Mouse (Mus musculus) telencephalon, adult 2 months (tissue): ENCODE data around the gene Esp22.
"Not testable (repeated sequence)": the region's sequence is repeated elsewhere in the genome, so short reads cannot be mapped to it uniquely, and the experiment has no call there.

Experiments
- DNase-seq: peaks from one replicate; pipeline ENCODE4 v3.0.0-alpha.2; 2011; ENCODE audit warnings: low read depth, low spot score

Gene Esp22

GRCm38 (mm10) chr17:39095034-39095433, at the start of gene Esp22:
Gene Esp22 (plus strand): TSS chr17:39095334.
- DNase-seq = no peak

- DNase-seq = no peak
Observed at GRCm38 (mm10) chr17:39063641-39064040, 31.5 kb upstream of the Esp22 start.

- DNase-seq = no peak
Observed at GRCm38 (mm10) chr17:39076937-39077336, 18.2 kb upstream of the Esp22 start, which contains the start of gene Esp23. Gene Esp23 (minus strand): TSS chr17:39077037.

GRCm38 (mm10) chr17:39107126-39107525, 12.0 kb downstream of the Esp22 start:
- DNase-seq = not testable (repeated sequence)

GRCm38 (mm10) chr17:39129156-39129555, 34.0 kb downstream of the Esp22 start:
- not testable (repeated sequence) for DNase-seq
